Mouse (Mus musculus): ENCODE measurements around the gene Pold1.

DNA sequence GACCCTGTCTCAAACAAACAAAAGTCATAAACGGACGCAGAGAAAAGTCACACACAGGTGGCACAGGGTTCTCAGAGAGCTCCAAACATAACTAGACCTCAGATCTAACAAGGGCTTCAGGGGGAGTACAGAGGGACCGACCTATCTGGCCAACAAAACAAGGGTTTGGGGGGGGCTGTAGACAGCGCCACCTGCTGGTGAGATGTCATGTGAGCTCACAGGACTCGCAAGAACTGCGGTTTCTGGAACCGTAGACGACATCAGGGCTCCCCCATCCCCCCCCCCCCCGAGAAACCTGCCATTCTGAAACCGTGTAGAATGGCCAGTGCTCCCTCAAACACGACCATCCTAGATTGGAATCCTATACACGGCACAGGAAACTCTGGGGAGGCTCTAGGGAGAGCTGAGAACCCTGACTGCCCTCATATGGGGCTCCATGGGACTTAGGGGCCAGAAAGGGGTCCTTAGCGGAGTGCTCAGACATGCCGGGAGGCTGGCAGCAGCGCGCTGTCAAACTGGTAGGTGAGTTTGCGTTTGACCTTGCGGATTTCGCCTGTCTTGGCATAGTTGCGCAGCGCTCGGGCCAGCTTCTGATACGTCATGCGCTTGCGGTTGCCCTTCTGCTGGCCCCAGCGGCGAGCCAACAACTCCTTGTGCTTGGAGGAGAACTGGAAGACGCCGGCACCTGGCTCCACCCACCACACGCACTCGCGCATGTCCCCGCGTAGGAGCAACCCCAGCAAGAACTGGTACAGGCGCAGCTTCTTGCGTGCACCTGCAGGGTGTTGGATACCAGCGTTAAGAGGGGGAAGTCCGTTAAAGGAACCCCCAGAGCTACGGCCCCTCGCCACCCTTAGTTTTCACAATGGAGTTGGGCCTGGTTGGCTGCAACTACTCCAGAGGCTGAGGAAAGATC is 20.9 kb downstream of the Pold1 start:
- peak; percentile 23; the same call in 1 of the 2 replicates for TF ChIP-seq POLR2A (IDR thresholded peaks at IDR 0.05; ENCODE audit: low read depth, low read length)
- peak; percentile 71; the same call in 1 of the 2 replicates for TF ChIP-seq CTCF (IDR thresholded peaks at IDR 0.05; ENCODE audit: borderline replicate concordance, insufficient read depth, low read length)

Measured in embryonic fibroblast, embryonic 13.5 days (primary cell).